Mouse (Mus musculus): Measurements from ENCODE around the gene Adh5. TPM values are rescaled to one million over a fixed set of nuclear protein-coding genes. Genes with fewer than 3 reads are reported as not detected.

Adh5 gene
- polyA plus RNA-seq, 1 experiment from 2014 or later, result 256 TPM

DNA sequence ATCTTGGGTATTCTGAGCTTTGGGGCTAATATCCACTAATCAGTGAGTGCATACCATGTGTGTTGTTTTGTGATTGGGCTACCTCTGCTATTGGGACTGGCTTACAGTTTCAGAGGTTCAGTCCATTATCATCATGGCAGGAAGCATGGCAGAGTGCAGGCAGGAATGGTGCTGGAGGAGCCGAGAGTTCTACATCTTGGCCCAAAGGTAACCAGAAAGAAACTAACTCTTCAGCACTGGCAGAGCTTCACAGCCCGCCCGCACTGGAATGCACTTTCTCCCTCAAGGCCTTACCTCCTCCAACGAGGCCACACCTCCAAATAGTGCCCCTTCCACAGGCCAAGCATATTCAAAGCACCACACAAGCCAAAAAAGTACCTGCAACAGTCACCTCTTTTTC lies 55.8 kb downstream of the Adh5 start:
- Histone ChIP-seq H3K27ac (no peak overlapping the region), H3K4me3 (no peak overlapping the region), H3K9me3 (replicated peaks) (no peaks in the 10 kb centered on the region), H3K36me3 (no peaks in the 10 kb centered on the region), H3K4me1 (0 out of 2 replicates have a peak, but pooled peaks cover 4% of the 10 kb centered on the region), H3K27me3 (ENCODE audit: low read depth, poor library complexity, severe bottlenecking) (no peaks in the 10 kb centered on the region)
- no peak for DNase-seq (ENCODE audit: low spot score)
- 62% methylated on average over 4 of the region's 4 CpGs for WGBS

DNA sequence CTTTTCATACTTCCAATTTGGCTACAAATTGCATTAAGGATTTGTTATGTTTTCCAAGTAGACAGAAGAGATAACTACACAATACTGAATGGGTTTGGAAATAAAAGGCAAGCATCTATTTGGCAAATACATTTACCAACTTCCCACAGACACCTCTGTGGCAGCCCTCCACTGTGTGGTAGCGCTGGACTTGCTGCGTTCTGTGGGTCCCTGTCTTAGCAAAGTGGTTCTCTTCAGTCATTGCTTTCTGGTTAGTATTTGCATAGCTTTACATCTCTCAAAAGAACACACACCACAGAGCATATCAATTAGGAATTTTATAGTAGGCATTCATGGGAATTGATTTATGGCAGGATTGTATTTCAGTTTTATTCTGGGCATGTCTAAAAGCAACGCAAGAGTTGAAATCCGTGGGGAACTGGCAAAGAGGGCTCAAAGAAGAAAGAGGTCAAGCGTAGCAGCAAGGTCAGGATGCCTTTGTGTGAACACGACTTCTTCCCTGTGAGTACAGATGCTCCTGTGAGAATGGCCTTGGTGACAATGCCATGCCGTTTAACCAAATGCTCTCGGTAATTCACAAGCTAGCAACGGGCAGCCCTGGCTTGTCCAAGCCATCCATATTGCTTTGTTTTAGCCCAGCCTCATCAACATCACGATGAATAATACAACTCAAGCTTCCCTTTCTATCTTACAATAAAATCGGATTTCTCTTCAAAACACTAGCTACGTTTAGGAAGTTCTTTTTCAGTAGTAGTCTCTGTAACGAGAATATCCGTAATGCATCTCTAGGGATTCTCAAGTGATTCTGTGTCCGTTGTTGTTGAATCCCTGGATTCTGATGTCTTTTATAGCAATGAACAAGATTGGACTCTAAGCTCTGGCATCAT lies 57.2 kb downstream of the Adh5 start:
- Histone ChIP-seq H3K4me1 (0 out of 2 replicates have a peak, but pooled peaks cover 4% of the 10 kb centered on the region), H3K36me3 (no peaks in the 10 kb centered on the region), H3K4me3 (no peak overlapping the region), H3K9me3 (replicated peaks) (no peaks in the 10 kb centered on the region), H3K27ac (no peak overlapping the region), H3K27me3 (ENCODE audit: low read depth, poor library complexity, severe bottlenecking) (no peaks in the 10 kb centered on the region)
- no peak for DNase-seq (ENCODE audit: low spot score)
- WGBS, result 75% methylated on average over 15 of the region's 15 CpGs

DNA sequence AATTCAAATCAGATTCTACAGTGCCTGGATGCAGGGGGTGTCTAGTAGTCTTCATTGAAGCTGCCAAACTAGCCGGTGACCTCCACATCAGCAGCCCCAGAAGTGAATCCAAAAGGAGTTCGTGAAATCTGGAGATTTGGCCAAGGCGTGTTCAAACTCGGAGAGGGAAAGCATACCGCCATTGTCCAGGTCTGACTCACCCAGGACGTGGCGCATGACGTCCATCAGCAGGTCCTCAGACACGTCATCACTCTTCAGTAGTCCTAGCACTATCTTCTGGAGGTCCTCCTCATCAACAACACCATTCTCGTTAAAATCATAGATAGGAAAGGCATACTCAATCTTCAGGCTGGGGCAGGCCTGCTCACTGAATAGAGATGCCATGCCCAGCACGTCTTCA lies 60.9 kb downstream of the Adh5 start:
- no peak overlapping the region for H3K4me3 ChIP-seq
- no peak overlapping the region for H3K27ac ChIP-seq
- no peaks in the 10 kb centered on the region for H3K36me3 ChIP-seq
- WGBS, result 89% methylated on average over 11 of the region's 11 CpGs
- H3K9me3 ChIP-seq (replicated peaks), result no peaks in the 10 kb centered on the region
- DNase-seq (ENCODE audit: low spot score), result no peak
- no peaks in the 10 kb centered on the region for H3K27me3 ChIP-seq (ENCODE audit: low read depth, poor library complexity, severe bottlenecking)
- 0 out of 2 replicates have a peak, but pooled peaks cover 4% of the 10 kb centered on the region for H3K4me1 ChIP-seq

Other genes with a start within 250 kb of the Adh5 start
- not detected in 2 replicates for gene 4930579F01Rik, start 249.3 kb upstream of the Adh5 start, polyA plus RNA-seq (2016; fragmentation: Nextera tagmentation; extraction: Ambion mirVana)
- gene Adh7, start 225.3 kb upstream of the Adh5 start, polyA plus RNA-seq (2016; fragmentation: Nextera tagmentation; extraction: Ambion mirVana), result 0.20 TPM in 1 of 2 replicates, not detected in the other
- 2.5 and 3.3 TPM in 2 replicates for gene Adh1, start 182.1 kb upstream of the Adh5 start, polyA plus RNA-seq (2016; fragmentation: Nextera tagmentation; extraction: Ambion mirVana)
- not detected in 2 replicates for gene Adh6a, start 129.8 kb upstream of the Adh5 start, polyA plus RNA-seq (2016; fragmentation: Nextera tagmentation; extraction: Ambion mirVana)
- gene Adh6b, start 101.3 kb upstream of the Adh5 start, polyA plus RNA-seq (2016; fragmentation: Nextera tagmentation; extraction: Ambion mirVana), result 0.81 and 1.2 TPM in 2 replicates
- not detected in 2 replicates for gene Adh4, start 27.6 kb upstream of the Adh5 start, polyA plus RNA-seq (2016; fragmentation: Nextera tagmentation; extraction: Ambion mirVana)
- gene Metap1, start 46.4 kb downstream of the Adh5 start, polyA plus RNA-seq (2016; fragmentation: Nextera tagmentation; extraction: Ambion mirVana), result 49.7 and 51.1 TPM in 2 replicates
- 540 and 565 TPM in 2 replicates for gene Eif4e, start 83.1 kb downstream of the Adh5 start, polyA plus RNA-seq (2016; fragmentation: Nextera tagmentation; extraction: Ambion mirVana)